Mouse (Mus musculus): ENCODE measurements around the gene Vmn2r102. TPM values are rescaled to one million over a fixed set of nuclear protein-coding genes. Genes with fewer than 3 reads are reported as not detected.

Vmn2r102 gene
- not detected in 2 replicates for polyA plus RNA-seq (2015; fragmentation: Nextera tagmentation; extraction: Ambion mirVana)

DNA sequence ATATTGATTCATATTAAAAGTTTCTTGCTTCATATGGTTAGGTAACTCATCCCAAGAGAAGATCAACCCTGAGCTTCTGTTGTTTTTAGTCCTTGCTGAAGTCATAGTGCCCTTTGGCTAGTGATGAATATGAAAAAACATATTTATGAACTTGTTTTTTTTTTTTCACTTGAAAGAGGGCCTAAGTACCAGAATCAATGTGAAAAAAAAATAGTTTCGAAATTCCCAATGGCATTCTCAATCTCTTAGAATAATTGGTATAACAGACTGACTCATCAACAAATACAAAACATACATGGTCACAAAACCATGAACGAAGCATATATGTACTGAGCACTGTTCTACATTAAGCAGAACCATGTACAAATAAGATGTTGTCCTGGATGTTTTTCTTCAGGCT is at the start of gene Vmn2r102:
Vmn2r102 (plus strand) TSS at position 301 of the 400 bp plus-strand sequence.
- H3K4me2 ChIP-seq, result no peak within 1 kb of the TSS
- no peaks in the 10 kb centered on the region for H3K4me1 ChIP-seq
- H3K4me3 ChIP-seq, result no peak within 1 kb of the TSS
- H3K27me3 ChIP-seq (replicated peaks), result no peaks in the 10 kb centered on the region
- no peak within 1 kb of the TSS for H3K9ac ChIP-seq
- no peak within 1 kb of the TSS for H3K27ac ChIP-seq (replicated peaks)
- WGBS, result 51% methylated on average over 2 of the region's 2 CpGs
- ATAC-seq (ENCODE audit: extremely low read depth, insufficient number of reproducible peaks, low FRiP score, low TSS enrichment), result no peak
- H3K9me3 ChIP-seq, result no peaks in the 10 kb centered on the region
- H3K36me3 ChIP-seq, result no peaks in the 10 kb centered on the region

- Histone ChIP-seq H3K27ac (replicated peaks) (no peak overlapping the region), H3K4me2 (no peak overlapping the region), H3K9ac (no peak overlapping the region), H3K9me3 (peaks cover 47% of the 10 kb centered on the region), H3K36me3 (no peaks in the 10 kb centered on the region), H3K4me3 (no peak overlapping the region), H3K27me3 (replicated peaks) (no peaks in the 10 kb centered on the region), H3K4me1 (no peaks in the 10 kb centered on the region)
- 75% methylated on average over 1 of the region's 1 CpGs for WGBS
- no peak for ATAC-seq (ENCODE audit: extremely low read depth, insufficient number of reproducible peaks, low FRiP score, low TSS enrichment)
These were observed 30.8 kb upstream of the Vmn2r102 start for GRCm38 (mm10) chr17:19629328-19629727.

DNA sequence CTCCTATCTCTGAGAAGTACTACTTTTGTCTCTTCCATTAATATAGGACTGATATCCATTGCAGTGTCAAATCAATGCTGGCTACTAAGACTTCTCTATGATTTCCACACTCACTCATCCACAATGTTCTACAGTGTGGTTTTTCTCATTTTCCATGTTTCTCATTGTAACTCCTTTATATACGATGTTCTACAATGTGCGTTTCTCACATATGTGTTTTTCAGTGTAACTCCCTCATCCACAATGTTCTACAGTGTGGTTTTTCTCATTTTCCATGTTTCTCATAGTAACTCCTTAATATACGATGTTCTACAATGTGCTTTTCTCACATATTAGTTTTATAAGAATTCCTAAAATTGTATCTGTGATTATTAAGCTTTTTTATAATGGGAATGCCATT is 1.7 kb upstream of the Vmn2r102 start:
- H3K9me3 ChIP-seq, result no peaks in the 10 kb centered on the region
- no peaks in the 10 kb centered on the region for H3K4me1 ChIP-seq
- no peaks in the 10 kb centered on the region for H3K36me3 ChIP-seq
- H3K27ac ChIP-seq (replicated peaks), result no peak overlapping the region
- 44% methylated on average over 3 of the region's 3 CpGs for WGBS
- no peak overlapping the region for H3K4me3 ChIP-seq
- H3K4me2 ChIP-seq, result no peak overlapping the region
- H3K9ac ChIP-seq, result no peak overlapping the region
- ATAC-seq (ENCODE audit: extremely low read depth, insufficient number of reproducible peaks, low FRiP score, low TSS enrichment), result peak; percentile 37; the same call in 1 of the 2 replicates
- H3K27me3 ChIP-seq (replicated peaks), result no peaks in the 10 kb centered on the region

- Histone ChIP-seq H3K9me3 (peaks cover 15% of the 10 kb centered on the region), H3K27me3 (replicated peaks) (no peaks in the 10 kb centered on the region), H3K9ac (no peak overlapping the region), H3K4me2 (no peak overlapping the region), H3K27ac (replicated peaks) (no peak overlapping the region), H3K36me3 (no peaks in the 10 kb centered on the region), H3K4me1 (no peaks in the 10 kb centered on the region), H3K4me3 (no peak overlapping the region)
- ATAC-seq (ENCODE audit: extremely low read depth, insufficient number of reproducible peaks, low FRiP score, low TSS enrichment), result no peak
These were observed 31.9 kb downstream of the Vmn2r102 start for GRCm38 (mm10) chr17:19692062-19692461.

Other genes starting within 250 kb of the Vmn2r102 start
- not detected in 2 replicates for gene Vmn2r100, start 155.6 kb upstream of the Vmn2r102 start, polyA plus RNA-seq (2015; fragmentation: Nextera tagmentation; extraction: Ambion mirVana)
- not detected in 2 replicates for gene Vmn2r101, start 83.1 kb upstream of the Vmn2r102 start, polyA plus RNA-seq (2015; fragmentation: Nextera tagmentation; extraction: Ambion mirVana)
- not detected in 2 replicates for gene Vmn2r103, start 113.0 kb downstream of the Vmn2r102 start, polyA plus RNA-seq (2015; fragmentation: Nextera tagmentation; extraction: Ambion mirVana)